Mouse (Mus musculus): Measurements from ENCODE around the gene Map3k4. TPM values are rescaled to one million over a fixed set of nuclear protein-coding genes. Genes with fewer than 3 reads are reported as not detected.

Gene Map3k4
- polyA plus RNA-seq, 1 experiment from 2014 or later, result 29.2 TPM

DNA sequence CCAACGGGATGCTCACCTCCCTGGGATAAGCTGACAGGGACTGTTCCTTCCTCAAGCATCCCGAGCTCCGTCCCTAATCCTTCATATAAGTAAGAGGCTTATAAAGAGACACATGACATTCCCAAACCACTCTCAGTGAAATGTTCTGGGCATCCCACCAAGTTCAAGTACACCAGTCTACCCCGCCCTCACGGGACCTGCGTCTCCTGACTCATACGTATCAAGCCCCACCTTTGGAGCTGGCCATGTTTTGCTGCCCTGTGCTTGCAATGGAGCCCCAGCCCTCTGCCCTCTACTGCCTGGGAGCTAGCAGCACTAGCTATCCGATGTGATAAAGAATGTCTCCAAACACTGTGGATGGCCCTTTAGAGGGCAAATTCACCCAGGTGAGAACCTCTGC, 58.6 kb downstream of the Map3k4 start:
- H3K9me3 ChIP-seq (replicated peaks; ENCODE audit: control insufficient read depth, low read length), result no peaks in the 10 kb centered on the region
- WGBS, result 92% methylated on average over 8 of the region's 8 CpGs
- no peak for ATAC-seq
- no peak for DNase-seq (ENCODE audit: low spot score)
- H3K27me3 ChIP-seq (replicated peaks; ENCODE audit: control insufficient read depth, insufficient read depth, low read length), result no peaks in the 10 kb centered on the region
- H3K4me2 ChIP-seq (ENCODE audit: low read length), result no peak overlapping the region
- no peaks in the 10 kb centered on the region for H3K4me1 ChIP-seq (ENCODE audit: control insufficient read depth, insufficient read depth, low read length)
- no peak overlapping the region for H3K4me3 ChIP-seq (ENCODE audit: low read depth, low read length)
- peaks cover 57% of the 10 kb centered on the region for H3K36me3 ChIP-seq (ENCODE audit: control insufficient read depth, insufficient read depth, low read length)
- no peak overlapping the region for H3K9ac ChIP-seq (ENCODE audit: low read length)
- no peak overlapping the region for H3K27ac ChIP-seq (ENCODE audit: low read depth, low read length)

DNA sequence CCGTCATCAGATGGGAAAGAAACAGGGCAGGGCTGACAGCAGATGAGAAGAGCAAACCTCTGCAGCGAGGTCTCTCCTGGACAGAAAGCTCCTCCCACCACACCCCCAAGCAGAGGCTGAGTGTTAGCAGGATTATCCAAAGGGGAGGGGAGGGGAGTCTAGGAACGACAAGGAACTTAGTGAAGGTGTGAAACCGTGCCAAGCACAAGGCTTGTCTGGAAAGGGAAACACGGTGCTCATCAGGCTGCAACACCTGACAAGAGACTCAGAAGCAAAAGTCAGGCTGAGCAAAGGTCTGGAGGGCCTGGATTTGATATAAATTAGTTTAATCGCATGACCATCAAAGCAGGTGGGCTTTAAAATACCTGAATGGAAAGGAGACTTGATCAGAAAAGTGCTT, 60.1 kb downstream of the Map3k4 start:
- ATAC-seq (no peak), DNase-seq (ENCODE audit: low spot score) (no peak)
- Histone ChIP-seq H3K4me3 (ENCODE audit: low read depth, low read length) (no peak overlapping the region), H3K27me3 (replicated peaks; ENCODE audit: control insufficient read depth, insufficient read depth, low read length) (no peaks in the 10 kb centered on the region), H3K36me3 (ENCODE audit: control insufficient read depth, insufficient read depth, low read length) (peaks cover 71% of the 10 kb centered on the region), H3K4me2 (ENCODE audit: low read length) (no peak overlapping the region), H3K27ac (ENCODE audit: low read depth, low read length) (no peak overlapping the region), H3K4me1 (ENCODE audit: control insufficient read depth, insufficient read depth, low read length) (no peaks in the 10 kb centered on the region), H3K9ac (ENCODE audit: low read length) (no peak overlapping the region), H3K9me3 (replicated peaks; ENCODE audit: control insufficient read depth, low read length) (no peaks in the 10 kb centered on the region)
- 67% methylated on average over 6 of the region's 6 CpGs for WGBS

DNA sequence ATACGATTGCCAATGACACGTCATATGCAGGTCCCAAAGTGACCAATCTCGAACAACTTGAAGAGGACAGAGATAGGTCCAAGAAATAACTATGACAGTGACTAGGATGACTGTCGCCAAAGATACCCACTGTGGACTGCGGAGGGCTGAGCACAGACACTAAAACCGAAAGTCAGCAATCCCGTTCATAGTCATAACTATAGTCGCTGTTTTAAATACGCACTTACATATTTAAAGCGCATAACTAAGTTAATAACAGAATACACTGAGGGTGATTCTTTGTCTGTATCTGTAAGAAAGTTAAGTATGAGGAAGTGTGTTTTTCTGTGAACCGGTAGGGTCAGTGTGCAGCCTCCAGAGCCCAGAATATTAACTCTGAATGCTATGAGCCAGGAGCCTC, 62.5 kb downstream of the Map3k4 start:
- peaks cover 8% of the 10 kb centered on the region; the same call in 1 of the 2 replicates for H3K9me3 ChIP-seq (replicated peaks; ENCODE audit: control insufficient read depth, low read length)
- no peak overlapping the region for H3K9ac ChIP-seq (ENCODE audit: low read length)
- DNase-seq (ENCODE audit: low spot score), result no peak
- H3K27me3 ChIP-seq (replicated peaks; ENCODE audit: control insufficient read depth, insufficient read depth, low read length), result no peaks in the 10 kb centered on the region
- H3K4me2 ChIP-seq (ENCODE audit: low read length), result no peak overlapping the region
- H3K4me3 ChIP-seq (ENCODE audit: low read depth, low read length), result no peak overlapping the region
- WGBS, result 96% methylated on average over 11 of the region's 11 CpGs
- ATAC-seq, result no peak
- peaks cover 86% of the 10 kb centered on the region for H3K36me3 ChIP-seq (ENCODE audit: control insufficient read depth, insufficient read depth, low read length)
- H3K27ac ChIP-seq (ENCODE audit: low read depth, low read length), result no peak overlapping the region
- H3K4me1 ChIP-seq (ENCODE audit: control insufficient read depth, insufficient read depth, low read length), result no peaks in the 10 kb centered on the region

DNA sequence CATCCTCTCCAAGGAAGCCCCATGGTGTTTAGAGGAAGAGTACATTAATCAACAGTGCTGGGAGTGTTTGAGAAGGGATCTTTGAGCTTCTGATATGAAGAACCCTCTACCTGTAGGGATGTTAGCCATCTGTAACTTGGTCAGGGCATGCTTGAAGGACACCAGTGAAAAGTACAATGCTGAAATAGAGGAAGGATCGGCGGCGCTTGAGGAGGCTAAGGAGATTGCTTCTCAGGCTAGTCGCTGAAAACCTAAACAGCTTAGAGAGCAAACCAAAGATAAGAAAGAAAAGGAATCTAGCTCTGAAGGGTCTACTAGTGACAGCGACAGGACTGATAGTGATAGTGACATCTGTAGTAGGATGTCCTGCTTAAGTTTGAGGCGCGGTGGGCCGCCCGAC, 68.0 kb downstream of the Map3k4 start:
- 98% methylated on average over 9 of the region's 9 CpGs for WGBS
- Histone ChIP-seq H3K4me3 (ENCODE audit: low read depth, low read length) (no peak overlapping the region), H3K27me3 (replicated peaks; ENCODE audit: control insufficient read depth, insufficient read depth, low read length) (no peaks in the 10 kb centered on the region), H3K27ac (ENCODE audit: low read depth, low read length) (no peak overlapping the region), H3K4me1 (ENCODE audit: control insufficient read depth, insufficient read depth, low read length) (no peaks in the 10 kb centered on the region), H3K4me2 (ENCODE audit: low read length) (no peak overlapping the region), H3K9ac (ENCODE audit: low read length) (no peak overlapping the region), H3K9me3 (replicated peaks; ENCODE audit: control insufficient read depth, low read length) (peaks cover 8% of the 10 kb centered on the region; the same call in 1 of the 2 replicates), H3K36me3 (ENCODE audit: control insufficient read depth, insufficient read depth, low read length) (peaks cover 70% of the 10 kb centered on the region)
- DNase-seq (ENCODE audit: low spot score) (no peak), ATAC-seq (no peak)

DNA sequence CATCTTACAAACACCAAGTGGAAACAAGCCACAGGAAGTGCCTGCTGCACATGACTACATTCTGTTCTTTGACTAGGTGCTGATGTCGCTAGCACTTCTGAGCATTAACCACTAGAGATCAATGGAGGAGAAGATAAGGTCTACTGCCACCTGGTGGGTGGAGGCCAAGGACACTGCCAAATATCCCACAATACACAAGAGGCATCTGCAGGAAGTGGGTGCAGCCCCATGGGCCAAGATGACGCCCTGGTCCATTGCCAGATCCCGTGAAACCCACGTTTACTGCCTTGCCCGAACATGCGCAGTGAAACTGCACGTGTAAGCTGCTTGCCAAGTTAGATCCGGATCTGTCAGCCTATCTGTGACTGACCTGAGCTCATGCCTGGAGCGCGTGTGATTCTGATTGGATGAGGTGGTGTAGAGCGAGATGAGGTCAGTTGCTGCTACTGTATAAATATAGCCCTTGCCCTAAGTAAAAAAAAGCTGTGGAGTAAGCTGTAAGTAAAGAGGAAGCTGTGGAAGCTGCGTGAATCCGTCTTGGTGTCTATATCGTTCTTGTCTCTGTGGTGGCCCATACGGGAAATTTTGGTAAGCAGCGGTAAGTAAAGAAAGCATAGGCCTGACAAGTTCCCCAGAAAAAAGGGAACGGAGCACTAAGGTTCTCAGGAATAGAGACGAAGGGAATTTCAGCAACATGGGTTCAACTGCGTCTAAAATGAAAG, 68.7 kb downstream of the Map3k4 start:
- WGBS, result 96% methylated on average over 19 of the region's 19 CpGs
- peaks cover 63% of the 10 kb centered on the region for H3K36me3 ChIP-seq (ENCODE audit: control insufficient read depth, insufficient read depth, low read length)
- no peak for ATAC-seq

DNA sequence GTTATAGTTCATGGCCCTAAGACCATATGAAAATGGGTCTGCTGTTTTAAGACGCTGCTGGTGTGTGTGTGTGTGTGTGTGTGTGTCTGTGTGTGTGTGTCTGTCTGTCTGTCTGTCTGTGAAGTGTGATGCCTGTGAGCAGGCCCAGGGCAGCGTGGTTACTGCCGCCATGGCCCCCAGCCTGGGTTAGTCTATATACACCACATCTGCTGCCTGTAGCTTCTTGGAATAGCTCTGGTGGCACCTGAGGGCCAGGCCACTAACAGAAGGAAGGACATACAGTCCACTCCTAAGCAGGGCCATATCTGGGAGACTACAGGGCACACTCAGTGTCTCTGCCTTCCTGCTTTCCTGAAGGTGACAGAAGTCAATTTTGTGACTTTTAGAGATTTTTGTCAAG, 77.9 kb downstream of the Map3k4 start:
- no peak for DNase-seq (ENCODE audit: low spot score)
- H3K27me3 ChIP-seq (replicated peaks; ENCODE audit: control insufficient read depth, insufficient read depth, low read length), result no peaks in the 10 kb centered on the region
- H3K4me1 ChIP-seq (ENCODE audit: control insufficient read depth, insufficient read depth, low read length), result no peaks in the 10 kb centered on the region
- no peak overlapping the region for H3K4me3 ChIP-seq (ENCODE audit: low read depth, low read length)
- H3K9me3 ChIP-seq (replicated peaks; ENCODE audit: control insufficient read depth, low read length), result no peaks in the 10 kb centered on the region
- no peak overlapping the region for H3K27ac ChIP-seq (ENCODE audit: low read depth, low read length)
- ATAC-seq, result no peak
- H3K4me2 ChIP-seq (ENCODE audit: low read length), result no peak overlapping the region
- 95% methylated on average over 3 of the region's 3 CpGs for WGBS
- peaks cover 51% of the 10 kb centered on the region for H3K36me3 ChIP-seq (ENCODE audit: control insufficient read depth, insufficient read depth, low read length)
- H3K9ac ChIP-seq (ENCODE audit: low read length), result no peak overlapping the region

More for the DNA sequence above, 68.7 kb downstream of the Map3k4 start:
- Histone ChIP-seq H3K4me3 (ENCODE audit: low read depth, low read length) (no peak overlapping the region), H3K9ac (ENCODE audit: low read length) (no peak overlapping the region), H3K4me2 (ENCODE audit: low read length) (no peak overlapping the region), H3K27me3 (replicated peaks; ENCODE audit: control insufficient read depth, insufficient read depth, low read length) (no peaks in the 10 kb centered on the region), H3K27ac (ENCODE audit: low read depth, low read length) (no peak overlapping the region), H3K4me1 (ENCODE audit: control insufficient read depth, insufficient read depth, low read length) (no peaks in the 10 kb centered on the region), H3K9me3 (replicated peaks; ENCODE audit: control insufficient read depth, low read length) (peaks cover 8% of the 10 kb centered on the region; the same call in 1 of the 2 replicates)
- DNase-seq (ENCODE audit: low spot score), result no peak

DNA sequence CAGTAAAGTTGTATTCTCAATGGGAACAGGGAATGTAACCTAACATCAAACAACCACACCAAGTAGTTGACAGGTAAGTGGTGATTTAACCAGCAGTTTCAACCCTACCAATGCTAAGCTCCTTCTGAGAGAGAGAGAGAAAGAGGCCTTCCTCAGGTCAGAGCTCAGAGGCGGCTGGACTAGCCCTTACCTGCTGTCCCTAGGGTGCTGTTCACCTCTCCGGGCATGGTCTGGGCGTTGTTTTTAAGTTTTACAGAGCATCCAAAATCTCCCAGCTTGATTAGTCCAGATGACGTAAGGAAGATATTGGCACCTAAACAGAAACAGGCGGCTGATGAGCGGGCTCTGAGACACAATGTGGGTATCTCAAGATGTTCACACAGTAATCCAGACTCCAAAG, 85.9 kb downstream of the Map3k4 start:
- H3K36me3 ChIP-seq (ENCODE audit: control insufficient read depth, insufficient read depth, low read length), result peaks cover 75% of the 10 kb centered on the region
- no peak overlapping the region for H3K27ac ChIP-seq (ENCODE audit: low read depth, low read length)
- no peak overlapping the region for H3K9ac ChIP-seq (ENCODE audit: low read length)
- WGBS, result 95% methylated on average over 6 of the region's 6 CpGs
- DNase-seq (ENCODE audit: low spot score), result no peak
- H3K4me1 ChIP-seq (ENCODE audit: control insufficient read depth, insufficient read depth, low read length), result no peaks in the 10 kb centered on the region
- no peak overlapping the region for H3K4me2 ChIP-seq (ENCODE audit: low read length)
- no peaks in the 10 kb centered on the region for H3K27me3 ChIP-seq (replicated peaks; ENCODE audit: control insufficient read depth, insufficient read depth, low read length)
- H3K9me3 ChIP-seq (replicated peaks; ENCODE audit: control insufficient read depth, low read length), result no peaks in the 10 kb centered on the region
- no peak for ATAC-seq
- H3K4me3 ChIP-seq (ENCODE audit: low read depth, low read length), result no peak overlapping the region

DNA sequence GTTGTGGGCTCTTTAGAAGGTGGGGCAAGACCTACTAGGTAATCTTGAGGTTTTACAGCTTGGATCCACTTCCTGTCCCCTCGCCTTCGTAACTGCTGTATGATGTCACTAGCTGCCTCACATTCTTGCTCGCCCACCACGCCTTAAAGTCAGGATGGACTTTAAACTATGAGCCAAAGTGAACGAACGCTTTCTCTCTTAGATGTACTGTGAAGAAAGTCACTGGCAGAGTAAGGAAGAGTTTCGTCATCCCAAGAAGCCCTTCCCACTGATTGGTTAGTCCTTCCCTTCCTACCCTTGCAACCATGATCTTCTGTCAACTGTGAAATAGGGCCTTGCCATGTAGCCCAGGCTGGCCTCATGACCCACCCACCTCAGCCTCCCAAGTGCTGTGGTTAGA, 87.5 kb downstream of the Map3k4 start:
- Histone ChIP-seq H3K4me3 (ENCODE audit: low read depth, low read length) (no peak overlapping the region), H3K36me3 (ENCODE audit: control insufficient read depth, insufficient read depth, low read length) (peaks cover 84% of the 10 kb centered on the region), H3K27me3 (replicated peaks; ENCODE audit: control insufficient read depth, insufficient read depth, low read length) (no peaks in the 10 kb centered on the region), H3K4me2 (ENCODE audit: low read length) (no peak overlapping the region), H3K27ac (ENCODE audit: low read depth, low read length) (no peak overlapping the region), H3K4me1 (ENCODE audit: control insufficient read depth, insufficient read depth, low read length) (no peaks in the 10 kb centered on the region), H3K9ac (ENCODE audit: low read length) (no peak overlapping the region), H3K9me3 (replicated peaks; ENCODE audit: control insufficient read depth, low read length) (no peaks in the 10 kb centered on the region)
- WGBS, result 96% methylated on average over 7 of the region's 7 CpGs
- no peak for DNase-seq (ENCODE audit: low spot score)
- no peak for ATAC-seq

DNA sequence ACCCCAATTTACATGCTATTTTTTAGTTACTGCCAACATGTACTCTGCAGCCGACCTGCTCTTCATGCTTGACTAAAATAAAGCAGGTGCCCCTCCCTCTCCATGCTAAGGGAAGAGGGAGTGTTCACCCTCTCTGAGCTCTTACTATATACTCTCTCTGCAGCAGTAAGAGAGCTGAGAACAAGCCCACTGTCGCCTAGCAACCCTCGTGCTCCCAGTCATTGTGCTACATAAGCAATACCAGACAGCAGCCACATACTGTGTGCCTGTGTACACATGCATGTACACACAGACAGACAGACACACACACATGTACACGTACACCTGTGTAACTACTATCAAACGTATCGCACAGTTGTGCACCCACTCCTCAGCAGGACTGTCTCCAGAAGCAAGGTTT, 88.4 kb downstream of the Map3k4 start:
- Histone ChIP-seq H3K4me2 (ENCODE audit: low read length) (no peak overlapping the region), H3K27me3 (replicated peaks; ENCODE audit: control insufficient read depth, insufficient read depth, low read length) (no peaks in the 10 kb centered on the region), H3K4me1 (ENCODE audit: control insufficient read depth, insufficient read depth, low read length) (no peaks in the 10 kb centered on the region), H3K27ac (ENCODE audit: low read depth, low read length) (no peak overlapping the region), H3K9me3 (replicated peaks; ENCODE audit: control insufficient read depth, low read length) (no peaks in the 10 kb centered on the region), H3K9ac (ENCODE audit: low read length) (no peak overlapping the region), H3K4me3 (ENCODE audit: low read depth, low read length) (no peak overlapping the region), H3K36me3 (ENCODE audit: control insufficient read depth, insufficient read depth, low read length) (peaks cover 76% of the 10 kb centered on the region)
- WGBS, result 82% methylated on average over 6 of the region's 6 CpGs
- DNase-seq (ENCODE audit: low spot score), result peak; percentile 73
- ATAC-seq, result peak; percentile 81; the same call in 1 of the 2 replicates

Measured in forebrain, embryonic 14.5 days (tissue).